In the genomic region with DNA sequence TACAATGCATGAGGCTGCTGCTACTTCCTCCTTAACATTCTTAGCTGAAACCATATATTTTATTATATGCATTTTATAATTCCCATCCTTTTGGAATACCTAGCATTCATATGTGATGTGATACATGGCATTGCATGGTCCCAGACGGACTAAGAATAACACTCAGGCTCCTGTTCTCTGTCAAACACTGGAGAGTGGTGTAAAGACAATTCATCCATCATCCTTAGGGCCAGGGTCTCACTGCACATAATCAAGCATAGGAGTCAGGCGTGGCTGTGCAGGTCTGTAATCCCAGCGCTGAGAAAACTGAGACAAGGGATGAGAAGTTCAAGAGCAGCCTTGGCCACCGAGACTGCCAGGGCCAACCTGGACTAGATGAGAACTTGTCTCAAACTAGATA, we compare ENCODE assay signal across 22 mouse cellular contexts.
DNase-seq lines count a peak whose midpoint lies in the region; ATAC-seq and TF ChIP-seq lines count a peak whose summit lies in the region.
"Had no signal": no experiment of that assay in that cellular context is flagged by ENCODE, and none has a peak within 500 bp of the region (broad histone marks: within the 10 kb centered on the region; RNA-seq: fewer than 3 reads in every experiment).

No protein-coding gene starts in this region.

- no peaks in the 10 kb centered on the region for H3K27me3 ChIP-seq in heart, adult 2 months (ENCODE audit: control insufficient read depth, insufficient read depth, low read length)
- H3K27me3 ChIP-seq in heart, embryonic 13.5 days (replicated peaks), result no peaks in the 10 kb centered on the region
- H3K27me3 ChIP-seq in lung, postnatal 0 days (replicated peaks; ENCODE audit: insufficient read depth, low read length), result no peaks in the 10 kb centered on the region
- H3K27me3 ChIP-seq in intestine, embryonic 15.5 days (replicated peaks), result no peaks in the 10 kb centered on the region
- H3K27me3 ChIP-seq: CH12.LX; embryonic facial prominence, embryonic 12.5 days; forebrain, embryonic 13.5 days; Patski had no signal

- no peak overlapping the region for H3K4me3 ChIP-seq in heart, adult 2 months
- H3K4me3 ChIP-seq in heart, embryonic 13.5 days, result no peak overlapping the region
- no peak overlapping the region for H3K4me3 ChIP-seq in lung, postnatal 0 days (ENCODE audit: low read depth, low read length)
- H3K4me3 ChIP-seq in intestine, embryonic 15.5 days (replicated peaks), result no peak overlapping the region
- H3K4me3 ChIP-seq: embryonic facial prominence, embryonic 10.5 days; embryonic facial prominence, embryonic 12.5 days; forebrain, embryonic 13.5 days had no signal

- peaks cover 41% of the 10 kb centered on the region for H3K36me3 ChIP-seq in heart, adult 2 months (ENCODE audit: control insufficient read depth, insufficient read depth, low read length)
- peaks cover 24% of the 10 kb centered on the region for H3K36me3 ChIP-seq in heart, embryonic 13.5 days
- no peaks in the 10 kb centered on the region for H3K36me3 ChIP-seq in lung, postnatal 0 days (ENCODE audit: insufficient read depth, low read length)
- H3K36me3 ChIP-seq in intestine, embryonic 15.5 days, result no peaks in the 10 kb centered on the region
- H3K36me3 ChIP-seq: embryonic facial prominence, embryonic 10.5 days; embryonic facial prominence, embryonic 12.5 days had no signal

- H3K27ac ChIP-seq in heart, adult 2 months, result peak overlapping the region; percentile 83
- 0 out of 2 replicates have a peak overlapping the region, but pooled peaks have one; percentile 21 for H3K27ac ChIP-seq in heart, embryonic 13.5 days (replicated peaks)
- H3K27ac ChIP-seq in lung, postnatal 0 days (ENCODE audit: low read length), result peak overlapping the region; percentile 8; the same call in 1 of the 2 replicates
- no peak overlapping the region for H3K27ac ChIP-seq in intestine, embryonic 15.5 days
- H3K27ac ChIP-seq: embryonic facial prominence, embryonic 10.5 days; embryonic facial prominence, embryonic 12.5 days; forebrain, embryonic 13.5 days had no signal

- no peak overlapping the region for H3K9ac ChIP-seq in heart, adult 2 months (ENCODE audit: low read depth, low read length)
- H3K9ac ChIP-seq in heart, embryonic 13.5 days, result no peak overlapping the region
- no peak overlapping the region for H3K9ac ChIP-seq in lung, postnatal 0 days (replicated peaks; ENCODE audit: low read depth)
- H3K9ac ChIP-seq in intestine, embryonic 15.5 days, result no peak overlapping the region
- H3K9ac ChIP-seq: embryonic facial prominence, embryonic 12.5 days; forebrain, embryonic 13.5 days had no signal

- no peak for DNase-seq in heart, adult 2 months
- DNase-seq in heart, postnatal 14 days, result no peak
- no peak for DNase-seq in heart, postnatal 25 days (ENCODE audit: low spot score)
- DNase-seq in lung, postnatal 0 days (ENCODE audit: low spot score), result no peak
- no peak for DNase-seq in lung, postnatal 14 days
- no peak for DNase-seq in kidney, adult 9 months
- DNase-seq: adrenal gland, adult 8-10 months; adrenal gland, postnatal 14 days; adrenal gland, postnatal 36 days; cerebellum, adult 11-12 months; cerebellum, adult 2 months; cerebellum, adult 9-10 months; cerebellum, postnatal 10 days; cerebellum, postnatal 25 days had no signal

- TF ChIP-seq EP300 in heart, adult 2 months (IDR thresholded peaks at IDR 0.05; ENCODE audit: insufficient read depth, low read depth, low read length), result no peak
- TF ChIP-seq EP300 in lung, postnatal 0 days (IDR thresholded peaks at IDR 0.05), result no peak

- H3K4me2 ChIP-seq in heart, embryonic 13.5 days, result no peak overlapping the region
- H3K4me2 ChIP-seq in lung, postnatal 0 days (replicated peaks; ENCODE audit: low read depth, low read length), result no peak overlapping the region
- H3K4me2 ChIP-seq in intestine, embryonic 15.5 days (replicated peaks), result no peak overlapping the region
- H3K4me2 ChIP-seq: embryonic facial prominence, embryonic 12.5 days; forebrain, embryonic 13.5 days had no signal

- no peak for TF ChIP-seq CTCF in heart, adult 2 months (IDR thresholded peaks at IDR 0.05)
- TF ChIP-seq CTCF in lung, postnatal 0 days (IDR thresholded peaks at IDR 0.05), result no peak

- H3K4me1 ChIP-seq in heart, adult 2 months (ENCODE audit: control insufficient read depth, insufficient read depth, low read length), result peaks cover 26% of the 10 kb centered on the region
- peaks cover 58% of the 10 kb centered on the region for H3K4me1 ChIP-seq in heart, embryonic 13.5 days
- H3K4me1 ChIP-seq in lung, postnatal 0 days (ENCODE audit: insufficient read depth, low read depth, low read length), result peaks cover 8% of the 10 kb centered on the region; the same call in 1 of the 2 replicates
- peaks cover 5% of the 10 kb centered on the region; the same call in 1 of the 2 replicates for H3K4me1 ChIP-seq in intestine, embryonic 15.5 days (replicated peaks)

- TF ChIP-seq POLR2A in heart, adult 2 months (IDR thresholded peaks at IDR 0.05; ENCODE audit: insufficient read depth, low read depth, low read length), result no peak

- ATAC-seq in heart, embryonic 13.5 days (ENCODE audit: extremely low read depth, insufficient number of reproducible peaks, low FRiP score, low TSS enrichment), result no peak
- no peak for ATAC-seq in lung, postnatal 0 days
- peak; percentile 60 for ATAC-seq in intestine, embryonic 15.5 days
- ATAC-seq: forebrain, embryonic 13.5 days; Patski had no signal

- peaks cover 3% of the 10 kb centered on the region; the same call in 1 of the 2 replicates for H3K79me2 ChIP-seq in heart, adult 2 months (replicated peaks; ENCODE audit: control insufficient read depth, insufficient read depth, low read length)

- 86% methylated on average over 4 of the region's 4 CpGs for WGBS in heart, adult 2 months
- WGBS in heart, embryonic 13.5 days, result 69% methylated on average over 4 of the region's 4 CpGs
- 61% methylated on average over 4 of the region's 4 CpGs for WGBS in lung, postnatal 0 days
- WGBS in intestine, embryonic 15.5 days, result 54% methylated on average over 4 of the region's 4 CpGs

- no peaks in the 10 kb centered on the region for H3K9me3 ChIP-seq in heart, embryonic 13.5 days
- H3K9me3 ChIP-seq in lung, postnatal 0 days (ENCODE audit: low read length), result no peaks in the 10 kb centered on the region
- no peaks in the 10 kb centered on the region for H3K9me3 ChIP-seq in intestine, embryonic 15.5 days
- H3K9me3 ChIP-seq: embryonic facial prominence, embryonic 10.5 days; embryonic facial prominence, embryonic 12.5 days; forebrain, embryonic 13.5 days; G1E had no signal

- intact Hi-C loops in heart, adult 2 months (cut with DNase I), result no loop called here
- intact Hi-C loops in heart, postnatal 14 days (cut with DNase I), result loop anchor here (5.0 kb wide), 1 partner anchor 64 kb away; no protein-coding TSS in a partner anchor
- intact Hi-C loops in heart, postnatal 25 days (cut with DNase I), result loop anchor here (10.0 kb wide), 1 partner anchor 64 kb away; no protein-coding TSS in a partner anchor
